Mouse (Mus musculus) G1E (cell line): ENCODE measurements around the gene Kif18a. TPM values are rescaled to one million over a fixed set of nuclear protein-coding genes. Genes with fewer than 3 reads are reported as not detected.

Experiments
- ATAC-seq: 2 replicates; pipeline ENCODE4 v1.8.0; 2016; ENCODE audit warnings: mild to moderate bottlenecking; ENCODE audit not compliant: insufficient number of reproducible peaks, poor library complexity, low FRiP score, severe bottlenecking; ENCODE audit errors: extremely low read depth
- DNase-seq: peaks from one replicate; pipeline ENCODE4 v3.0.0; 2012; ENCODE audit warnings: low spot score
- H3K27me3 ChIP-seq: 2 replicates; pipeline ENCODE4 v1.6.1; 2012; ENCODE audit warnings: mild to moderate bottlenecking, low read length, inconsistent platforms; ENCODE audit not compliant: insufficient read depth
- H3K36me3 ChIP-seq: replicated peaks from 2 replicates; pipeline ENCODE3; 2012; ENCODE audit warnings: mild to moderate bottlenecking, inconsistent platforms
- H3K4me1 ChIP-seq: 2 replicates; pipeline ENCODE4 v1.6.1; 2012; ENCODE audit warnings: low read depth, low read length, inconsistent platforms, mixed read lengths; ENCODE audit not compliant: insufficient read depth
- H3K4me3 ChIP-seq: 2 replicates; pipeline ENCODE4 v1.5.1; 2012; ENCODE audit warnings: low read depth, mild to moderate bottlenecking, inconsistent platforms, low read length, moderate library complexity, mixed read lengths
- H3K9me3 ChIP-seq: replicated peaks from 2 replicates; pipeline ENCODE4 v1.6.1; 2012; ENCODE audit warnings: inconsistent platforms
- CTCF ChIP-seq: IDR thresholded peaks from 2 replicates; pipeline ENCODE4 v1.5.1; 2012; ENCODE audit warnings: low read depth, low read length, inconsistent platforms, mixed read lengths
- GATA1 ChIP-seq: IDR thresholded peaks from 2 replicates; pipeline ENCODE4 v1.6.1; 2012; ENCODE audit warnings: borderline replicate concordance, low read length, inconsistent platforms, mixed read lengths
- GATA2 ChIP-seq: IDR thresholded peaks from 2 replicates; pipeline ENCODE4 v1.6.1; 2012; ENCODE audit warnings: low read depth, low read length, inconsistent platforms, borderline replicate concordance
- POLR2AphosphoS5 ChIP-seq: IDR thresholded peaks from 2 replicates; pipeline ENCODE4 v1.6.1; 2012; ENCODE audit warnings: low read depth, low read length, inconsistent platforms; ENCODE audit not compliant: insufficient replicate concordance
- polyA plus RNA-seq: library from polyadenylated mRNA; stranded (reverse); fragments of >175 nt; gene quantifications from 2 replicates; pipeline ENCODE4 v1.2.3, GENCODE M21; 2012
- total RNA-seq, 2 experiments: library from RNA; stranded (forward) in 1 of 2; stranded (reverse) in 1 of 2; fragments of 200-1000 nt in 1 of 2; fragments of >200 nt in 1 of 2; fragmentation: Nextera tagmentation in 1 of 2; gene quantifications; 2 replicates each; pipeline ENCODE4 v1.2.3; 2014 to 2017

Gene Kif18a
- total and polyA plus RNA-seq, 3 experiments, result 1.1 to 59.5 (median 33.1) TPM

DNA sequence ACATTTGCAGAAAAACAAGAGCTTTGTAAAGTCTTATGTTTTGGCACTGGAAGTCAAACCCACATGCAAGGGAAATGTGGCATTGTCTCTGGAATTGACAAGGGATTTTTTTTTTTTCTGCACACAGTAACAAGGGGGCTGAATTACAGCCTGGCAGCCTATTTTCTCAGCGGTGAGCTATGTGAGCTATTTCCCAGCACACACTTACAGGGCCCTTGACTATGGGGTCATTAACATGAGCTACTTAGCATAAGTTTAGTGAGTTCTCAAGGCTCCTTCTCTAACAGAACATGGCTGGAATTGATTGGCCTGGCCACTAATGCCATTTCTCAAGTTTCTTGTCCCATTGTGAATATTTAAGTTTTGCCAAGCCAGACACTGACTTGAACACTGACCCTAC is 109.4 kb downstream of the Kif18a start:
- Histone ChIP-seq H3K36me3 (no peaks in the 10 kb centered on the region), H3K9me3 (no peaks in the 10 kb centered on the region), H3K4me1 (no peaks in the 10 kb centered on the region), H3K4me3 (no peak overlapping the region), H3K27me3 (no peaks in the 10 kb centered on the region)
- ATAC-seq (no peak), DNase-seq (no peak)
- TF ChIP-seq GATA1 (no peak), GATA2 (no peak), POLR2AphosphoS5 (no peak), CTCF (no peak)

Other genes with a start within 250 kb of the Kif18a start
- gene Mettl15, start within 50 bp of the Kif18a start, total RNA-seq (2014; fragmentation: Nextera tagmentation), result 9.1 and 11.3 TPM in 2 replicates
- gene Mettl15, start within 50 bp of the Kif18a start, total RNA-seq (2017), result 5.2 and 6.6 TPM in 2 replicates
- gene Mettl15, start within 50 bp of the Kif18a start, polyA plus RNA-seq, result 0.42 and 0.51 TPM in 2 replicates